Mouse (Mus musculus) T-helper 1 cell (primary cell): ENCODE measurements around the gene Olfr1218.
"Not testable (repeated sequence)": the region's sequence is repeated elsewhere in the genome, so short reads cannot be mapped to it uniquely, and the experiment has no call there.

ENCODE experiments used
- in situ Hi-C: fragments of 300-600 bp; cut with MboI, MseI; formaldehyde crosslinking; loops from one replicate; pipeline ENCODE4 v1.15.1; 2025; ENCODE audit warnings: high pct_unique_total_duplicates

Gene Olfr1218

DNA sequence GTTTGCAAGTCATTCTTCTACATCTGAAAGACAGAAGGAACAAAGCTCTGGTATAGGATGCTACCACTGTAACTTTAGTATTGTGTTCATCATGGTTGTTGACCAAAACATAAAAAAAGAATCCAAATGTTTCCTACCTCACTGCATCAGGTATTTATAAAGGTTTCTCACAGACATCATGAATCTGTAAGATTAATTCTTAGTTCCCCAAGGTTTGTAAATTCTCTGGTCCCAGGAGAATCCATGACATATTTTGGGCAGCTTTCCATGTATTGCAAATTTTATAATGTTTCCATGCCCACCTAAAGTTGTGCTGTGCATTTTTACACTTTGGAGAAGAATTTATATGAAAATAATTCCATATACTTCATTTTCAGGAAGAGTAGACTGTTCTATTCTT lies at the start of gene Olfr1218:
Olfr1218 (minus strand) TSS at position 101 of the 400 bp plus-strand sequence.
- in situ Hi-C loops: no loop called here

DNA sequence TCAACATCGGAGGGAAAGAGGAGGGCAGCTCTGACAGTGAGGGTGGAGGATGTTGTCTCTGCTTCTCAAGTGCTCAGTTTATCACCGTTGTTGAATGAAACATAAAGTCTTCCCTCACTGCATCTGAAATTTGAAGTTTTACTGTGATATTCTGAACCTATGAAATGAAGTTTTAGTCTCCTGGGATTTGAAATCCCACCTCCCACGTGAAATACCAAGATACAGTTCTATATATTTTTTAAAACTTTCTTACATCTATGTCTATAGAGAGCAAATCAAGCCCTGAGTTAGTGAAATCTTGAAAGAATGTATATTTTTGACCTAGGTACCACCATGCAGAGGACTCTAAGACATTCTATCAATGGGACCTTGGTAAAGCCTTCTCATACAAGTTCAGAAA lies 45.7 kb upstream of the Olfr1218 start, which contains the start of gene Olfr1220:
Olfr1220 (minus strand) TSS at position 101 of the 400 bp plus-strand sequence.
- in situ Hi-C loops: no loop called here

DNA sequence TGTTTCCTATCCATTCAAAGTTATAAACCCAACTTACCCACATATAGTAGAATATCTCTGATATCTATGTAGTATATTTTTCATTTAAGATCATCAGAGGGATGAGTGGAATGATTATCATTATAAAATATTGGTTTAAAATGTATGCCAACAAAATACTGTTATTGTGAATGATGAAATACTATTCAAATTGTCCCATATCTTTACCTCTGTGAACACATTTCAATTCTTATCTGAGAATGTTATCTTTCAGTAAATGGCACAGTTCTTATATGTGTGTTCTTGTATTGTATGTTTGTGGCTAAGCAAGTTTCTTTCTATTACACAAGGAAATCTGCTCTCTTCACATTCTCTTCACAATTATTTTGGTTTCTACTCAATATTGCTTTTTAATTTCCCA lies 44.7 kb upstream of the Olfr1218 start:
- in situ Hi-C loops: no loop called here

DNA sequence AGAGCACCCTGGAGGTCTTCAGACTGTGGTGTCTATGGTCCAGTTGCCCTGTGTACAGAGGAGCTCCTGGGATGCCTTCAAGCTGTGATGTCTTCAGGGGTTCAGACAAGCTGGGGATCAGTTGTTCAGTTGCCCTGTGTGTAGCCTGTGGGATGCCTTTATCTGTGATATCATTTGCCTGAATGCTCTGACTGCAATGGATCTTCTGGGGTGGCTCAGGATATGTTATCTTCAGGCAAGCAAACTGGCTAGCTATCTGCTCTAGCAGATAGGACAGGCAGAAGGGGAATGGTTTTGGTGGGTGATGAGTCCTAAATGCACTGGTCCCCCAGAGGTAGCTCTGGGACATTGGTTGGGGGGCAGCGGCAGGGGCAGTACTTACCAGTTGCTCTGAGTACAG lies 32.9 kb upstream of the Olfr1218 start:
- in situ Hi-C loops: no loop called here

DNA sequence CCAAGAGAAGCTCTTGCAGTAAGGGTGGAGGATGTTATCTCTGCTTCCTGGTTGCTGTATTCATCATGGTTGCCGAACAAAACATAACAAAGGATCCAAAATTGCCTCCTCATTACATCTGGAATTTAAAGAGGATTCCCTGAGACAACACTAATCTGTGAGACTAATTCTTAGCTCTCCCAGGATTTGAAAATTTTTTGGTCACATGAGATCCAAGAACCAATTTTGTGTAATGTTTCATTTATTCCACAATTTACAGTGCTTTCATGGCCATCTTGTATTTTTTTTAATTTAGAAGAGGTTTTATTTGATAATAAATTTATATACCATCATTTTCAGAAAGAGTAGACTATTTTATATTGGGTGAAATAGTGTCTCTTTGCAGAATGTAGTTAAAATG lies 22.4 kb upstream of the Olfr1218 start, which contains the start of gene Olfr1219:
Olfr1219 (minus strand) TSS at position 101 of the 400 bp plus-strand sequence.
- in situ Hi-C loops: no loop called here

DNA sequence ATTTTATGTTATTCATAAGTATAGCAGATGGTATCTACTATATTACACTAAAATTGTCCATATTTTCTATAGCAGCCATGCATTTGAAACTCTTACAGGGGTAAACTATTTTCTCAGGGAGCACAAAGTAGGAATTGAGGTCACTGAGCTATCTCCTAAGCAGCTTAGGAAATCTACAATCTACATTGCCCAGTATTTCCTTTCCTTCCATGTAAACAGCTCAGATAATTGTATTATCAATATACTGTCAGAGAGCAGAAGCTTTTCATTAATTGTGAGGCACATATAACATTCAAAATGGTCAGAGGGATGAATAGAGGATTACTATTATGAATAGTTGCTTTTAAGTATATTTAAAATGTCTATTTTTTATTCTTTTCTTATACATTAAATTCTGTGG lies 20.5 kb upstream of the Olfr1218 start:
- in situ Hi-C loops: no loop called here

DNA sequence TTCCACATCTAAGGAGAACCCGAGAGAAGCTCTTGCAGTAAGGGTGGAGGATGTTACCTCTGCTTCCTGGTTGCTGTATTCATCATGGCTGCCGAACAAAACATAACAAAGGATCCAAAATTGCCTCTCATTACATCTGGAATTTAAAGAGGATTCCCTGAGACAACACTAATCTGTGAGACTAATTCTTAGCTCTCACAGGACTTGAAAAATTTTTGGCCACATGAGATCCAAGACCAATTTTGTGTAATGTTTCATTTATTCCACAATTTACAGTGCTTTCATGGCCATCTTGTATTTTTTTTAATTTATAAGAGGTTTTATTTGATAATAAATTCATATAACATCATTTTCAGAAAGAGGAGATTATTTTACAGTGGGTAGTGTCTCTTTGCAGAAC lies 29.0 kb downstream of the Olfr1218 start, which contains the start of gene Olfr1217:
Olfr1217 (minus strand) TSS at position 101 of the 400 bp plus-strand sequence.
- in situ Hi-C loops: no loop called here

DNA sequence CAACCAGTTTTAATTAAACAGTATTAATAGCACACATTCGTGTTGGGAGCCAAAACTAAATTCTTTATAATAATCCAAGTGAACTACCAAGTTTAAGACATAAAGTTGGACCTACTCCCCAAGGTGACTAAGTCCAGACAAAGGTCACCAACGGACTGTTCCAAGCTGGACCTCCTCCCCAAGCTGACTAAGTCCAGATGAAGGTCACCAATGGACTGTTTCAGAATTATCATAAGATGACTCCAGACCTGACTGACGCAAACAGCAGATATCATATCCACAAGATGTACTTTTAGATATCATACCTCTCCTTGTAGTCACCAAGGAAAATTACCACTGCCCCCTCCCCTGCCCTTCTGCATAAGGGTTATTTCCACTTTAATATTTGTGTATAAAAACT lies 39.6 kb downstream of the Olfr1218 start:
- in situ Hi-C loops: not testable (repeated sequence)

DNA sequence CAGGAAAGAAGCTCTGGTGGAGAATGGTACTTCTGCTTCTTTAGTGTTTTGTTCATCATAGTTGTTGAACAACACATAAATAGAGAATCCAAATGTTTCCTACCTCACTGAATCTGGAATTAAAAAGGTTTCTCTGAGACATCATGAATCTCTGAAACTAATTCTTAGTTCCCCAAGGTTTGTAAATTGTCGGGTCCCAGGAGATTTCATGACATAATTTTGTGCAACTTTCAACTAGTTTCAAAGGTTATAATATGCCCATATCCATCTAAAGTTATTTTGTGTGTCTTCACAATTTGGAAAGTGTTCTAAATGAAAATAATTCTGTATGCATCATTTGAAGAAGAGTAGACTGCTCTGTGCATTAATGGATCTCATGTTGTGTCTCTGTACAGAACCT lies 42.7 kb downstream of the Olfr1218 start, which contains the start of gene Olfr1216:
Olfr1216 (minus strand) TSS at position 101 of the 400 bp plus-strand sequence.
- in situ Hi-C loops: no loop called here

DNA sequence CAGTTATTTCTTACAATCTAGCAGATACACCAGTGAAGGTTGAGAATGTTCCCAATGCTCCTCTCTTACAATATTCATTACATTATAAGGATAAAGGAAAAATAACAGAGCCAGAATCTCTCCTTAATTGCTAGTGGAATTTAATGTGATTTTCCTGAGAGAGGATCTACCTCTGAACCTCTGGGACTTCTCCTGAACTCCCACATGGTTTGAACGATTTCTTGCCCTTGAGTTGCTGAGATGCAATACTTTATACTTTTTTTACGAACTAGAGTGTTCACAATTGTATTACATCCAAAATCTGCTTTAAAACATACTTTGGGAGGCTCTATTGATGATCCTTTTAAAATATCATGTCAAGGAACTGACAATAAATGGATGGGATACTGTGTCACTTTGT lies 54.1 kb downstream of the Olfr1218 start, which contains the start of gene Olfr1215:
Olfr1215 (minus strand) TSS at position 101 of the 400 bp plus-strand sequence.
- in situ Hi-C loops: no loop called here
